Mouse (Mus musculus): ENCODE results near the gene Retreg1.

- TF ChIP-seq GABPA (IDR thresholded peaks at IDR 0.05; ENCODE audit: insufficient replicate concordance, low read depth, low read length) (no peak), CTCF (conservative IDR thresholded peaks at IDR 0.05 in 1 of 2, IDR thresholded peaks at IDR 0.05 in 1 of 2; ENCODE audit: low read depth in 2 of 2, low read length in 2 of 2) (no peak), POLR2A (IDR thresholded peaks at IDR 0.05; ENCODE audit: low read depth, low read length) (no peak), MAZ (IDR thresholded peaks at IDR 0.05; ENCODE audit: low read depth, low read length) (no peak), EP300 (IDR thresholded peaks at IDR 0.05; ENCODE audit: low read length) (no peak), ZMIZ1 (IDR thresholded peaks at IDR 0.05; ENCODE audit: low read depth, low read length) (no peak), NELFE (IDR thresholded peaks at IDR 0.05; ENCODE audit: low read depth, low read length) (no peak), RCOR1 (conservative IDR thresholded peaks at IDR 0.05; ENCODE audit: low read depth, low read length) (no peak), BHLHE40 (IDR thresholded peaks at IDR 0.05; ENCODE audit: low read depth, low read length) (no peak), SIN3A (IDR thresholded peaks at IDR 0.05; ENCODE audit: low read length) (no peak), ETS1 (conservative IDR thresholded peaks at IDR 0.05; ENCODE audit: low read depth, low read length) (no peak)
These were observed 131.4 kb downstream of the Retreg1 start for GRCm38 (mm10) chr15:25974352-25974751.
